Mouse (Mus musculus): Measurements from ENCODE around the gene Stard13.

- no peak for TF ChIP-seq CTCF (IDR thresholded peaks at IDR 0.05; ENCODE audit: extremely low read depth, insufficient read depth, insufficient read length, insufficient replicate concordance)
- TF ChIP-seq POLR2A (IDR thresholded peaks at IDR 0.05; ENCODE audit: low read depth, low read length), result no peak
Measured at GRCm38 (mm10) chr5:151018959-151019358, 214.7 kb downstream of the Stard13 start.
